Mouse (Mus musculus) neural tube, embryonic 14.5 days (tissue): ENCODE measurements around the gene Zmiz1. TPM values are rescaled to one million over a fixed set of nuclear protein-coding genes. Genes with fewer than 3 reads are reported as not detected.

Source experiments
- microRNA-seq: library from miRNA; unstranded; fragments of <30 nt; microRNA quantifications from one replicate; pipeline ENCODE4, GENCODE M21; 2016
- polyA plus RNA-seq: library from polyadenylated mRNA; unstranded; fragments of >200 nt; fragmentation: Nextera tagmentation; extraction: Ambion mirVana; gene quantifications from 2 replicates; pipeline ENCODE4 v1.2.1, GENCODE M21; 2014

The Zmiz1 gene
- polyA plus RNA-seq, 1 experiment from 2014 or later, result 75.0 TPM

Small RNA genes within 50 kb of the gene (microRNA-seq; reads per million reads assigned to microRNA genes)
- 2.6 reads per million for gene Mir3075

Other genes with a start within 250 kb of the Zmiz1 start
- gene Ppif, start 235.0 kb downstream of the Zmiz1 start, polyA plus RNA-seq, result 38.2 and 41.2 TPM in 2 replicates